Mouse (Mus musculus): ENCODE results near the gene Mrpl45. TPM values are rescaled to one million over a fixed set of nuclear protein-coding genes. Genes with fewer than 3 reads are reported as not detected.
"Not testable (repeated sequence)": the region's sequence is repeated elsewhere in the genome, so short reads cannot be mapped to it uniquely, and the experiment has no call there.

The Mrpl45 gene
- polyA plus RNA-seq, 1 experiment from 2014 or later: 65.7 TPM

- H3K4me3 ChIP-seq: 0 out of 2 replicates have a peak overlapping the region, but pooled peaks have one; percentile 28
- H3K27ac ChIP-seq (replicated peaks): no peak overlapping the region
- no peak for DNase-seq (ENCODE audit: low spot score)
- H3K9me3 ChIP-seq: no peaks in the 10 kb centered on the region
- 34% methylated on average over 8 of the region's 8 CpGs for WGBS
- no peaks in the 10 kb centered on the region for H3K36me3 ChIP-seq (replicated peaks)
- H3K27me3 ChIP-seq (replicated peaks; ENCODE audit: low read depth, poor library complexity, severe bottlenecking): peaks cover 33% of the 10 kb centered on the region
- H3K4me1 ChIP-seq: peaks cover 23% of the 10 kb centered on the region
Measured at GRCm38 (mm10) chr11:97343175-97343574, 27.7 kb downstream of the Mrpl45 start.

- no peak overlapping the region for H3K27ac ChIP-seq (replicated peaks)
- 0 out of 2 replicates have a peak overlapping the region, but pooled peaks have one; percentile 28 for H3K4me3 ChIP-seq
Measured at GRCm38 (mm10) chr11:97343619-97344018, 28.1 kb downstream of the Mrpl45 start.

GRCm38 (mm10) chr11:97345446-97345845 lies 29.9 kb downstream of the Mrpl45 start:
- DNase-seq (ENCODE audit: low spot score): no peak

More at GRCm38 (mm10) chr11:97343619-97344018, 28.1 kb downstream of the Mrpl45 start:
- peak; percentile 32 for DNase-seq (ENCODE audit: low spot score)
- Histone ChIP-seq H3K9me3 (no peaks in the 10 kb centered on the region), H3K36me3 (replicated peaks) (no peaks in the 10 kb centered on the region), H3K4me1 (peaks cover 18% of the 10 kb centered on the region), H3K27me3 (replicated peaks; ENCODE audit: low read depth, poor library complexity, severe bottlenecking) (peaks cover 28% of the 10 kb centered on the region)
- 24% methylated on average over 17 of the region's 17 CpGs for WGBS

GRCm38 (mm10) chr11:97346383-97346782 lies 30.9 kb downstream of the Mrpl45 start:
- no peaks in the 10 kb centered on the region for H3K36me3 ChIP-seq (replicated peaks)
- H3K9me3 ChIP-seq: no peaks in the 10 kb centered on the region
- DNase-seq (ENCODE audit: low spot score): no peak
- no peak overlapping the region for H3K27ac ChIP-seq (replicated peaks)
- peaks cover 31% of the 10 kb centered on the region for H3K4me1 ChIP-seq
- H3K27me3 ChIP-seq (replicated peaks; ENCODE audit: low read depth, poor library complexity, severe bottlenecking): peaks cover 17% of the 10 kb centered on the region; the same call in 1 of the 2 replicates
- 86% methylated on average over 9 of the region's 9 CpGs for WGBS
- no peak overlapping the region for H3K4me3 ChIP-seq

More at GRCm38 (mm10) chr11:97345446-97345845, 29.9 kb downstream of the Mrpl45 start:
- H3K4me1 ChIP-seq: peaks cover 24% of the 10 kb centered on the region
- WGBS: 83% methylated on average over 10 of the region's 10 CpGs
- H3K9me3 ChIP-seq: no peaks in the 10 kb centered on the region
- H3K27ac ChIP-seq (replicated peaks): no peak overlapping the region
- no peaks in the 10 kb centered on the region for H3K36me3 ChIP-seq (replicated peaks)
- no peak overlapping the region for H3K4me3 ChIP-seq
- H3K27me3 ChIP-seq (replicated peaks; ENCODE audit: low read depth, poor library complexity, severe bottlenecking): peaks cover 17% of the 10 kb centered on the region; the same call in 1 of the 2 replicates

- H3K27me3 ChIP-seq (replicated peaks; ENCODE audit: low read depth, poor library complexity, severe bottlenecking): peaks cover 16% of the 10 kb centered on the region; the same call in 1 of the 2 replicates
- H3K4me3 ChIP-seq: no peak overlapping the region
- H3K27ac ChIP-seq (replicated peaks): no peak overlapping the region
- DNase-seq (ENCODE audit: low spot score): no peak
- peaks cover 39% of the 10 kb centered on the region for H3K4me1 ChIP-seq
- no peaks in the 10 kb centered on the region for H3K36me3 ChIP-seq (replicated peaks)
- 86% methylated on average over 9 of the region's 9 CpGs for WGBS
- H3K9me3 ChIP-seq: no peaks in the 10 kb centered on the region
Measured at GRCm38 (mm10) chr11:97347291-97347690, 31.8 kb downstream of the Mrpl45 start.

DNA sequence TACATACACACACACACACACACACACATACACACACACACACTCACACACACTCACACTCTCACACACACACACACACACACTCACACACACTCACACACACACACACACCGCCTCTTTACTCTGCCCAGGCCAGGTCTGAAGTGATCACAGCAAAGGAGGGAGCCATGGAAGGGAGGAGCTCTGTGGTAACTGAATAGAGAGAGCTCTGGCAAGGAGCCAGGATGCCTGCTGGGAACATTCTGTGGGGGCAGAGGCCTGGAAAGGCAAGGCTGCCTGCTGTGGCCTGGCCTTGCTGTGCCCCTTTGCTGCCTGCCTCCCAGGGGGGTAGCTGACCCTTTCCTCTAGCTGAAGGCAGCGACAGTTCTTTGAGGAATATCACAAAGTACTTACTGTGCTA lies 34.5 kb downstream of the Mrpl45 start:
- Histone ChIP-seq H3K4me1 (peaks cover 28% of the 10 kb centered on the region), H3K27me3 (replicated peaks; ENCODE audit: low read depth, poor library complexity, severe bottlenecking) (0 out of 2 replicates have a peak, but pooled peaks cover 7% of the 10 kb centered on the region), H3K36me3 (replicated peaks) (no peaks in the 10 kb centered on the region), H3K9me3 (no peaks in the 10 kb centered on the region), H3K27ac (replicated peaks) (peak overlapping the region; percentile 59), H3K4me3 (no peak overlapping the region)
- 24% methylated on average over 2 of the region's 2 CpGs for WGBS
- DNase-seq (ENCODE audit: low spot score): peak; percentile 35

GRCm38 (mm10) chr11:97352027-97352684 lies 36.6 kb downstream of the Mrpl45 start, which contains the start of gene Gpr179:
Gene Gpr179, minus strand, starts transcription at chr11:97352077.
- H3K4me1 ChIP-seq: peaks cover 28% of the 10 kb centered on the region
- no peak within 1 kb of the TSS for H3K27ac ChIP-seq (replicated peaks)
- 0 out of 2 replicates have a peak within 1 kb of the TSS, but pooled peaks have one; percentile 8 for H3K4me3 ChIP-seq
- 63% methylated on average over 3 of the region's 3 CpGs for WGBS
- H3K27me3 ChIP-seq (replicated peaks; ENCODE audit: low read depth, poor library complexity, severe bottlenecking): no peaks in the 10 kb centered on the region
- H3K9me3 ChIP-seq: no peaks in the 10 kb centered on the region
- H3K36me3 ChIP-seq (replicated peaks): no peaks in the 10 kb centered on the region
- no peak for DNase-seq (ENCODE audit: low spot score)

DNA sequence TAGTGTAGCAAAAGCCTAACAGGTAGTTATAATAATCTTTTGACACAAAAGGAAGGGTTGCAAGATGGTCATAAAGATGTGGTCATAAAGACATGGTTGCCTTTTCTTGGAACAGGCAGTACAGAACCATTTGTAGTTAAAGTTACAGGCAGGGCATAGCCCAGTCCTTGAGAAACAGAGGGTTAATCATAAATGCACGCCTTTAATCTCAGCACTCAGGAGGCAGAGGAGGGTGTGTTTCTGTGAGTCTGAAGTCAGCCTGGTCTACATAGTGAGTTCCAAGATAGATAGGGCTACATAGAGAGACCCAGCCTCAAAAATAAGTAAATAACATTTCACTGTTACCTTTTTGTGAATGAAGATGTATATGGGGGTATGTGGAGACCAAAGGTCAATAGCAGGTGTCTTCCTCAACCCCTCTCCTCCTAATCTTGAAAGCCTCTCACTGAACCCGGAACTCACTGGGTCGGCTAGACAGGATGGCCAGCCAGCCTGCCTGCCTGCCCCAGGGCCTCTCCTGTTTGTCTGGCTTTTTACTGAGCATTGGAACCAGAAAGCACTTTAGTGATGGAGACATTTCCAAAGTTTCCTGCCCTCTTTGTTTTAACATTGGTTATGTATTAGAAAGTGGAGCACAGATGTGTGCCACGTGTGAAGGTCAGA lies 37.5 kb downstream of the Mrpl45 start:
- WGBS: 66% methylated on average over 4 of the region's 4 CpGs

GRCm38 (mm10) chr11:97354646-97355045 lies 39.1 kb downstream of the Mrpl45 start:
- no peaks in the 10 kb centered on the region for H3K36me3 ChIP-seq (replicated peaks)
- no peaks in the 10 kb centered on the region for H3K27me3 ChIP-seq (replicated peaks; ENCODE audit: low read depth, poor library complexity, severe bottlenecking)
- no peaks in the 10 kb centered on the region for H3K9me3 ChIP-seq
- no peak overlapping the region for H3K4me3 ChIP-seq
- H3K4me1 ChIP-seq: peaks cover 25% of the 10 kb centered on the region
- H3K27ac ChIP-seq (replicated peaks): no peak overlapping the region
- WGBS: 84% methylated on average over 2 of the region's 2 CpGs
- DNase-seq (ENCODE audit: low spot score): no peak

More for the DNA sequence above, 37.5 kb downstream of the Mrpl45 start:
- Histone ChIP-seq H3K4me1 (peaks cover 28% of the 10 kb centered on the region), H3K36me3 (replicated peaks) (no peaks in the 10 kb centered on the region), H3K27me3 (replicated peaks; ENCODE audit: low read depth, poor library complexity, severe bottlenecking) (no peaks in the 10 kb centered on the region), H3K9me3 (no peaks in the 10 kb centered on the region), H3K27ac (replicated peaks) (no peak overlapping the region), H3K4me3 (no peak overlapping the region)
- DNase-seq (ENCODE audit: low spot score): no peak

DNA sequence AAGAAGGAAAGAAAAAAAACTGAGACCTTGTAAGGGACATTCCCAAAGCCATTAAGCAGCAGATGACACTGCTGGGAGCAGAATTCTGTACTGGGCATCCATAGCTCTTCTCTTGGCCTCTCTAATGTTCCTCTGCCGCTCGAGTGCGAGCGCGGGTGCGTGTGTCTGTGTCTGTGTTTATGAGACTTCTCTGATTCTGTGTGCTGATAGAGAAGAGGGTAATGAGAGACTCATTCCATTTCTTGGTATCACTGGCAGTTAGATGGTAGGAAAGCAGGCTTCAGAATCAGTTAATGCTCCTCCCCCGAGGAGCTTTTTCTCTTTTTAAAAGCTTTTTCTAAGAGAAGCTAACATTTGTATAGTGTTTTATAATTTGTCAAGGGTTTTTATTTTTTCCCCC lies 39.7 kb downstream of the Mrpl45 start:
- Histone ChIP-seq H3K27me3 (replicated peaks; ENCODE audit: low read depth, poor library complexity, severe bottlenecking) (no peaks in the 10 kb centered on the region), H3K27ac (replicated peaks) (no peak overlapping the region), H3K4me1 (peaks cover 19% of the 10 kb centered on the region), H3K36me3 (replicated peaks) (no peaks in the 10 kb centered on the region), H3K4me3 (no peak overlapping the region), H3K9me3 (no peaks in the 10 kb centered on the region)
- 87% methylated on average over 7 of the region's 7 CpGs for WGBS
- no peak for DNase-seq (ENCODE audit: low spot score)

GRCm38 (mm10) chr11:97357663-97358062 lies 42.1 kb downstream of the Mrpl45 start:
- not testable (repeated sequence) for H3K27ac ChIP-seq (replicated peaks); H3K9me3 ChIP-seq; H3K4me1 ChIP-seq; H3K27me3 ChIP-seq (replicated peaks; ENCODE audit: low read depth, poor library complexity, severe bottlenecking); H3K36me3 ChIP-seq (replicated peaks); H3K4me3 ChIP-seq
- DNase-seq (ENCODE audit: low spot score): peak; percentile 71
- 20% methylated on average over 6 of the region's 6 CpGs for WGBS

DNA sequence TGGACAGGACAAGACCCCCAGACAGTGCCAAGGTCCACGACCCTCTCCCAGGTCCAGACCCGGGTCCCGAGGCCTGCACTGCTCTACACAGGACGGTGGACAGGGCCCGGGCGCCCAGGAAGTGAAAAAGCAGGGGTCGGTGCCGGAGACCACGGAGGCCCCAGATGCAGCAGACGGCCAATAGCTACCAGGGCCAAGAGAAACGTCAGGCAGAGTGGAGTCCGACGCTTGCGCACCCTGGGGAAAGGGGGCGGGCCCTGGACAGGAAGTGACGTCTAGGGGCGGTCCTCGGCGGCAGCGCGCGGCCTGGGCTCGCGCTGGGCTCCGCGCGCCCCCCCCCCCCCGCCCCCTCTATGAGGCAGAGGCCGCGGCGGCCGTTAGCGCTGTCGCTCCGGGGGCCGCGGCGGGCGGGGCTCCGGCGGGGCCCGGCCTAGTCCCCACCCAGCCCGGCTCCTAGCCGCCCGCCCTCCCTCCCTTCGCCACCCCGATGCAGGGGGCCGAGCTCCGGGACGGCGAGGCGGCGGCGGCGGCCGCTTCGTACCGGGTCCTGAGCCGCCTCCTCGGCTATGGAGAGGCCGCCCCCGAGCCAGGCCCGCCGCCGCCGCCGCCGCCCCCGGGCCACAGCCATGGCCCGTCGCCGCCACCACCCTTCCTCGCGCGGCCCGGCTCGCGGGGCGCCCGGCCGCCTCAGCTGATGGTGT lies 46.6 kb downstream of the Mrpl45 start, which contains the start of gene Socs7:
TSS of gene Socs7 (plus strand) at position 604 of the 701 bp plus-strand sequence.
- Histone ChIP-seq H3K4me1 (peaks cover 37% of the 10 kb centered on the region), H3K4me3 (peak within 1 kb of the TSS; percentile 100), H3K36me3 (replicated peaks) (peaks cover 1% of the 10 kb centered on the region; the same call in 1 of the 2 replicates), H3K27ac (replicated peaks) (peak within 1 kb of the TSS; percentile 94), H3K9me3 (no peaks in the 10 kb centered on the region), H3K27me3 (replicated peaks; ENCODE audit: low read depth, poor library complexity, severe bottlenecking) (no peaks in the 10 kb centered on the region)
- peak; percentile 96 for DNase-seq (ENCODE audit: low spot score)
- 1% methylated on average over 73 of the region's 81 CpGs for WGBS
